Mouse (Mus musculus) left cerebral cortex, adult 11 months (tissue): Measurements from ENCODE around the gene Prkrip1.

Experiments used
- DNase-seq: peaks from one replicate; pipeline ENCODE4 v3.0.0; 2022; ENCODE audit warnings: low spot score

Gene Prkrip1

GRCm38 (mm10) chr5:136198474-136199391 lies at the start of gene Prkrip1:
Prkrip1 (minus strand) TSS chr5:136198963.
- DNase-seq, result peak; percentile 85

GRCm38 (mm10) chr5:136248441-136248840 lies 49.7 kb upstream of the Prkrip1 start:
- DNase-seq, result no peak

GRCm38 (mm10) chr5:136246452-136246838 lies 47.7 kb upstream of the Prkrip1 start, which contains the start of gene Sh2b2:
Sh2b2 (minus strand) TSS chr5:136246556.
- DNase-seq, result no peak

- no peak for DNase-seq
Measured at GRCm38 (mm10) chr5:136245541-136246451, 47.0 kb upstream of the Prkrip1 start.

- peak; percentile 77 for DNase-seq
Measured at GRCm38 (mm10) chr5:136244762-136245540, 46.2 kb upstream of the Prkrip1 start.

- no peak for DNase-seq
Measured at GRCm38 (mm10) chr5:136243851-136244761, 45.3 kb upstream of the Prkrip1 start.

- DNase-seq, result no peak
Measured at GRCm38 (mm10) chr5:136241161-136241560, 42.4 kb upstream of the Prkrip1 start.

- no peak for DNase-seq
Measured at GRCm38 (mm10) chr5:136240381-136240780, 41.6 kb upstream of the Prkrip1 start.

- no peak for DNase-seq
Measured at GRCm38 (mm10) chr5:136237607-136238006, 38.8 kb upstream of the Prkrip1 start.

GRCm38 (mm10) chr5:136236611-136237010 lies 37.8 kb upstream of the Prkrip1 start:
- DNase-seq, result no peak

GRCm38 (mm10) chr5:136230348-136231035 lies 31.7 kb upstream of the Prkrip1 start:
- DNase-seq, result no peak

GRCm38 (mm10) chr5:136226246-136226876 lies 27.6 kb upstream of the Prkrip1 start:
- DNase-seq, result no peak

GRCm38 (mm10) chr5:136218585-136218984 lies 19.8 kb upstream of the Prkrip1 start:
- DNase-seq, result no peak

- DNase-seq, result no peak
Measured at GRCm38 (mm10) chr5:136217932-136218381, 19.2 kb upstream of the Prkrip1 start.

GRCm38 (mm10) chr5:136217004-136217665 lies 18.4 kb upstream of the Prkrip1 start:
- no peak for DNase-seq

- no peak for DNase-seq
Measured at GRCm38 (mm10) chr5:136215958-136216357, 17.2 kb upstream of the Prkrip1 start.

GRCm38 (mm10) chr5:136215211-136215610 lies 16.4 kb upstream of the Prkrip1 start:
- DNase-seq, result no peak

GRCm38 (mm10) chr5:136213716-136214115 lies 15.0 kb upstream of the Prkrip1 start:
- no peak for DNase-seq

GRCm38 (mm10) chr5:136212716-136213115 lies 14.0 kb upstream of the Prkrip1 start:
- no peak for DNase-seq
